Mouse (Mus musculus): Measurements from ENCODE around the gene Evc. TPM values are rescaled to one million over a fixed set of nuclear protein-coding genes. Genes with fewer than 3 reads are reported as not detected.

Evc gene
- 0.37 TPM for polyA plus RNA-seq (2017; shearing (Covaris generic))

GRCm38 (mm10) chr5:37336485-37337105, at the start of gene Evc:
Evc (minus strand) TSS chr5:37336894.

GRCm38 (mm10) chr5:37338288-37338687, 1.6 kb upstream of the Evc start, which contains the start of gene Evc2:
Evc2 (plus strand) TSS chr5:37338499.

GRCm38 (mm10) chr5:37241651-37242151, 95.0 kb downstream of the Evc start, which contains the start of gene Crmp1:
Crmp1 (plus strand) TSS chr5:37241940.

Other genes starting within 250 kb of the Evc start
- 15.5 TPM for gene Crmp1, start 95.0 kb downstream of the Evc start, polyA plus RNA-seq (2017; shearing (Covaris generic))
- gene Evc2, start 1.6 kb upstream of the Evc start, polyA plus RNA-seq (2017; shearing (Covaris generic)) = not detected